In the genomic region with DNA sequence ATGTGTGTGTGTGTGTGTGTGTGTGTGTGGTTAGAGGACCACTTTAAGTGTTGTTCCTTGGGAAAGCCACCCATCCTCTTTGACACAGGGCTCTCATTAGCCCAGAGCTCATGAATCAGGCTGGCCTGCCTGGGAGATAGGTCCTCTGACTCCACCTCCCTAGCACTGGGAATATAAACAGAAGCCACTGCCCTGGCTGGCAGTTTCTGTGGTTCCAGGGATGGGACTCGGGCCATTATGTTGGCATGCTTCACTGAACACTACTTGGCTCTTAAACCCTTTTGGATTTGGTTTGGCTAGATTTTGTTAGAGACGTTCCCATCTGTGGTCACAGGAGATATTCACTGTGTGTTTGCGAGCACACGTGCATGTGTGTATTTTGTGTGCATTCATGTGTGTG, we compare ENCODE assay signal across 21 mouse cellular contexts.
DNase-seq lines count a peak whose midpoint lies in the region; ATAC-seq and TF ChIP-seq lines count a peak whose summit lies in the region.
"Had no signal": no experiment of that assay in that cellular context is flagged by ENCODE, and none has a peak within 500 bp of the region (broad histone marks: within the 10 kb centered on the region; RNA-seq: fewer than 3 reads in every experiment).

No protein-coding gene starts in this region.

- no peak for TF ChIP-seq CTCF in forebrain, postnatal 0 days (IDR thresholded peaks at IDR 0.05; ENCODE audit: low read depth)
- no peak for TF ChIP-seq CTCF in midbrain, postnatal 0 days (IDR thresholded peaks at IDR 0.05)
- TF ChIP-seq CTCF in cerebellum, adult 2 months (IDR thresholded peaks at IDR 0.05; ENCODE audit: borderline replicate concordance, insufficient read depth, low read depth, low read length): no peak
- TF ChIP-seq CTCF in gastrocnemius, adult 2 months (IDR thresholded peaks at IDR 0.05): no peak

- TF ChIP-seq POLR2A in cerebellum, adult 2 months (IDR thresholded peaks at IDR 0.05; ENCODE audit: borderline replicate concordance, insufficient read depth, low read length): no peak

- H3K9me3 ChIP-seq in forebrain, postnatal 0 days (ENCODE audit: low read length): no peaks in the 10 kb centered on the region
- H3K9me3 ChIP-seq in forebrain, embryonic 10.5 days: peaks cover 7% of the 10 kb centered on the region
- H3K9me3 ChIP-seq in midbrain, postnatal 0 days (ENCODE audit: low read length): no peaks in the 10 kb centered on the region; the same call in 1 of the 2 replicates
- H3K9me3 ChIP-seq in midbrain, embryonic 13.5 days: no peaks in the 10 kb centered on the region
- H3K9me3 ChIP-seq: neural tube, embryonic 12.5 days had no signal

- peak; percentile 60 for DNase-seq in forebrain, postnatal 0 days
- no peak for DNase-seq in forebrain, embryonic 10.5 days (ENCODE audit: extremely low spot score, low spot score)
- DNase-seq in midbrain, postnatal 0 days (ENCODE audit: low spot score): peak; percentile 75
- DNase-seq in cerebellum, adult 2 months: peak; percentile 48 to 70
- DNase-seq in cerebellum, postnatal 36 days: peak; percentile 37 to 45
- no peak for DNase-seq in adrenal gland, adult 8-10 months
- no peak for DNase-seq in gastrocnemius, adult 2 months
- DNase-seq: adrenal gland, postnatal 10 days; heart, postnatal 10 days; layer of hippocampus, postnatal 36 days; liver; lung, adult 2 months; right cerebral cortex, adult 18-20 months; thymus, postnatal 14 days had no signal

- H3K27ac ChIP-seq in forebrain, postnatal 0 days (ENCODE audit: low read depth, low read length): no peak overlapping the region
- no peak overlapping the region for H3K27ac ChIP-seq in forebrain, embryonic 10.5 days
- H3K27ac ChIP-seq in midbrain, postnatal 0 days (ENCODE audit: low read depth, low read length): no peak overlapping the region
- no peak overlapping the region for H3K27ac ChIP-seq in midbrain, embryonic 13.5 days
- H3K27ac ChIP-seq in cerebellum, adult 2 months (ENCODE audit: insufficient read depth, low read length): no peak overlapping the region
- no peak overlapping the region for H3K27ac ChIP-seq in gastrocnemius, adult 2 months
- H3K27ac ChIP-seq: hindbrain, embryonic 14.5 days; neural tube, embryonic 12.5 days had no signal

- no peak overlapping the region for H3K4me2 ChIP-seq in forebrain, postnatal 0 days (ENCODE audit: low read depth)
- no peak overlapping the region for H3K4me2 ChIP-seq in midbrain, postnatal 0 days (ENCODE audit: low read depth, low read length, poor library complexity, severe bottlenecking)
- no peak overlapping the region for H3K4me2 ChIP-seq in midbrain, embryonic 13.5 days (replicated peaks)
- H3K4me2 ChIP-seq: heart, embryonic 11.5 days; hindbrain, embryonic 14.5 days; neural tube, embryonic 12.5 days had no signal

- no peak overlapping the region for H3K9ac ChIP-seq in forebrain, postnatal 0 days
- H3K9ac ChIP-seq in midbrain, postnatal 0 days (replicated peaks; ENCODE audit: low read length, poor library complexity, severe bottlenecking): no peak overlapping the region
- H3K9ac ChIP-seq in midbrain, embryonic 13.5 days (replicated peaks): no peak overlapping the region
- H3K9ac ChIP-seq: hindbrain, embryonic 14.5 days; neural tube, embryonic 12.5 days had no signal

- no peaks in the 10 kb centered on the region for H3K4me1 ChIP-seq in forebrain, postnatal 0 days (ENCODE audit: insufficient read depth)
- no peaks in the 10 kb centered on the region for H3K4me1 ChIP-seq in forebrain, embryonic 10.5 days
- no peaks in the 10 kb centered on the region for H3K4me1 ChIP-seq in midbrain, postnatal 0 days (ENCODE audit: insufficient read depth, low read length)
- no peaks in the 10 kb centered on the region for H3K4me1 ChIP-seq in midbrain, embryonic 13.5 days (replicated peaks)
- H3K4me1 ChIP-seq in cerebellum, adult 2 months (ENCODE audit: control insufficient read depth, insufficient read depth, low read length): peaks cover 4% of the 10 kb centered on the region
- H3K4me1 ChIP-seq: megakaryocyte, embryonic 14.5 days had no signal

- H3K27me3 ChIP-seq in forebrain, postnatal 0 days (ENCODE audit: insufficient read depth, low read length): no peaks in the 10 kb centered on the region
- H3K27me3 ChIP-seq in forebrain, embryonic 10.5 days (ENCODE audit: poor library complexity, severe bottlenecking): no peaks in the 10 kb centered on the region
- H3K27me3 ChIP-seq in midbrain, postnatal 0 days (ENCODE audit: insufficient read depth, low read length): no peaks in the 10 kb centered on the region
- H3K27me3 ChIP-seq in midbrain, embryonic 13.5 days: no peaks in the 10 kb centered on the region
- no peaks in the 10 kb centered on the region for H3K27me3 ChIP-seq in cerebellum, adult 2 months (ENCODE audit: control insufficient read depth, insufficient read depth, low read length)
- H3K27me3 ChIP-seq: neural tube, embryonic 12.5 days had no signal

- 46% methylated on average over 4 of the region's 4 CpGs for WGBS in forebrain, postnatal 0 days
- WGBS in forebrain, embryonic 10.5 days: 88% methylated on average over 4 of the region's 4 CpGs
- 61% methylated on average over 4 of the region's 4 CpGs for WGBS in midbrain, postnatal 0 days
- 78% methylated on average over 4 of the region's 4 CpGs for WGBS in midbrain, embryonic 13.5 days
- WGBS in cerebellum, adult 2 months: 6% methylated on average over 4 of the region's 4 CpGs

- intact Hi-C loops in gastrocnemius, adult 2 months (cut with DNase I): no loop called here

- no peak overlapping the region for H3K4me3 ChIP-seq in forebrain, postnatal 0 days (ENCODE audit: low read depth, low read length)
- no peak overlapping the region for H3K4me3 ChIP-seq in forebrain, embryonic 10.5 days
- H3K4me3 ChIP-seq in midbrain, postnatal 0 days (ENCODE audit: low read depth, low read length): no peak overlapping the region
- no peak overlapping the region for H3K4me3 ChIP-seq in midbrain, embryonic 13.5 days (replicated peaks)
- H3K4me3 ChIP-seq in cerebellum, adult 2 months (replicated peaks; ENCODE audit: insufficient read depth, low read depth, low read length): no peak overlapping the region
- no peak overlapping the region for H3K4me3 ChIP-seq in gastrocnemius, adult 2 months
- H3K4me3 ChIP-seq: erythroblast, embryonic 14.5 days; megakaryocyte, embryonic 14.5 days; neural tube, embryonic 12.5 days had no signal

- ATAC-seq in forebrain, postnatal 0 days: 0 out of 2 replicates have a peak, but pooled peaks have one; percentile 32
- no peak for ATAC-seq in midbrain, postnatal 0 days (ENCODE audit: low FRiP score)
- ATAC-seq in midbrain, embryonic 13.5 days: no peak
- ATAC-seq: intestine, embryonic 16.5 days had no signal

- H3K36me3 ChIP-seq in forebrain, postnatal 0 days (ENCODE audit: insufficient read depth): no peaks in the 10 kb centered on the region
- H3K36me3 ChIP-seq in forebrain, embryonic 10.5 days (replicated peaks): no peaks in the 10 kb centered on the region
- no peaks in the 10 kb centered on the region for H3K36me3 ChIP-seq in midbrain, postnatal 0 days (ENCODE audit: insufficient read depth, low read length)
- H3K36me3 ChIP-seq in midbrain, embryonic 13.5 days: no peaks in the 10 kb centered on the region
- H3K36me3 ChIP-seq: neural tube, embryonic 12.5 days had no signal

Comparison
In these comparisons a context has a peak if more than half of its experiments do, and no peak if none do; other contexts are left out.
1. DNase-seq: peak in forebrain, postnatal 0 days (single experiment), midbrain, postnatal 0 days (single experiment), cerebellum, adult 2 months (2 of 2) and cerebellum, postnatal 36 days (2 of 2); none in forebrain, embryonic 10.5 days (single experiment), adrenal gland, adult 8-10 months (single experiment) and gastrocnemius, adult 2 months (single experiment).